Mouse (Mus musculus): ENCODE data around the gene Olfr1158. TPM values are rescaled to one million over a fixed set of nuclear protein-coding genes. Genes with fewer than 3 reads are reported as not detected.

The Olfr1158 gene
- polyA plus RNA-seq (2012; rRNA removed), result not detected in 2 replicates

DNA sequence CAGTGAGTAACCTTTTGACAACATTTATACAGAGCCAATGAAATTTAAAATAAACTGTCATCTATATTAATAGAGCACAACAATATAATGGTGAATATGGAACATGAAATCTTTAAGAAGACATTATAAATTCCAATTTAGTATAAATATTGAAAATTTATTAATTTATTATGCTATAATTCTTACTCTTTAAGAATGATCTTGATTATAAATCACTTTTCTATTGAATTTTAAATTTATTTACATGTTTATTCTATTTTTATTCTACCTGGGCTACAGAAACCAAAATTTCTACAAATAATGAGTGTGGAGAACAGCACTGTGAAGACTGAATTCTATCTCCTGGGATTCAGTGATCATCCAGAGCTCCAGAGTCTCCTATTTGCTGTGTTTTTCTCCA lies at the start of gene Olfr1158:
Gene Olfr1158 (plus strand): TSS at position 301 of the 400 bp plus-strand sequence.

GRCm38 (mm10) chr2:87945037-87945436 lies 44.9 kb upstream of the Olfr1158 start, which contains the start of gene Olfr1155:
Gene Olfr1155, minus strand, starts transcription at chr2:87945137.

GRCm38 (mm10) chr2:87953000-87953399 lies 36.9 kb upstream of the Olfr1158 start, which contains the start of gene Olfr1156:
Gene Olfr1156, minus strand, starts transcription at chr2:87953100.

GRCm38 (mm10) chr2:87968199-87968598 lies 21.7 kb upstream of the Olfr1158 start, which contains the start of gene Olfr1157:
Gene Olfr1157, minus strand, starts transcription at chr2:87968299.

GRCm38 (mm10) chr2:87974563-87974962 lies 15.3 kb upstream of the Olfr1158 start, which contains the start of gene Olfr74:
Gene Olfr74, minus strand, starts transcription at chr2:87974663.

GRCm38 (mm10) chr2:88007515-88008318 lies 17.8 kb downstream of the Olfr1158 start, which contains the start of gene Olfr1160:
Gene Olfr1160, minus strand, starts transcription at chr2:88008268.

DNA sequence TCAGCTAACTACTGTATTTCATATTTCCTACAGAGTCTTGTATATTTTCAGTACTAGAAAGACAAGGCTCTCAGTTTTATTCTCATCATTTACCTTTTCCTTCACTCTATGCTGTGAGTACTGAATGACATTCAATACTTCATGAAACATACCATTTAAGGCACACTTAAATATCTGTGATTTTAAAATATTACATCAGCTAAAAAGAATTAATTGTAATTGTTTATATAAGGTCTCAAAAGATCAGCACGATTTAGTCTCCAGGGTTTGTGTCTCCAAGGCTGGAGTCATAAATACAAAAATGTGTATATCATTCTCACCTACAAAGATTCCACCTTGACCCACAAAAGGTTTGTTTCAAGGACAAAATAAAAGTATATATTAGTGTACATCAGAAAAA lies 32.6 kb downstream of the Olfr1158 start, which contains the start of gene Olfr1161:
Gene Olfr1161 (plus strand): TSS at position 301 of the 400 bp plus-strand sequence.

GRCm38 (mm10) chr2:88037599-88037998 lies 47.7 kb downstream of the Olfr1158 start, which contains the start of gene Olfr73:
Gene Olfr73, minus strand, starts transcription at chr2:88037699.

Other genes with a start within 250 kb of the Olfr1158 start
- not detected in 2 replicates for gene Olfr1140, start 246.4 kb upstream of the Olfr1158 start, polyA plus RNA-seq (2012; rRNA removed)
- gene Olfr1141, start 236.1 kb upstream of the Olfr1158 start, polyA plus RNA-seq (2012; rRNA removed), result not detected in 2 replicates
- not detected in 2 replicates for gene Olfr152, start 210.6 kb upstream of the Olfr1158 start, polyA plus RNA-seq (2012; rRNA removed)
- not detected in 2 replicates for gene Olfr1143, start 189.5 kb upstream of the Olfr1158 start, polyA plus RNA-seq (2012; rRNA removed)
- gene Olfr1145, start 180.3 kb upstream of the Olfr1158 start, polyA plus RNA-seq (2012; rRNA removed), result not detected in 2 replicates
- gene Olfr1148, start 159.6 kb upstream of the Olfr1158 start, polyA plus RNA-seq (2012; rRNA removed), result not detected in 2 replicates
- gene Olfr1150-ps1, start 146.1 kb upstream of the Olfr1158 start, polyA plus RNA-seq (2012; rRNA removed), result not detected in 2 replicates
- not detected in 2 replicates for gene Olfr1151, start 134.3 kb upstream of the Olfr1158 start, polyA plus RNA-seq (2012; rRNA removed)
- not detected in 2 replicates for gene Olfr1152, start 123.6 kb upstream of the Olfr1158 start, polyA plus RNA-seq (2012; rRNA removed)
- gene Olfr1153, start 95.2 kb upstream of the Olfr1158 start, polyA plus RNA-seq (2012; rRNA removed), result not detected in 2 replicates
- not detected in 2 replicates for gene Olfr1154, start 84.9 kb upstream of the Olfr1158 start, polyA plus RNA-seq (2012; rRNA removed)
- gene Olfr1155, start 45.0 kb upstream of the Olfr1158 start, polyA plus RNA-seq (2012; rRNA removed), result not detected in 2 replicates
- gene Olfr1156, start 37.0 kb upstream of the Olfr1158 start, polyA plus RNA-seq (2012; rRNA removed), result not detected in 2 replicates
- not detected in 2 replicates for gene Olfr1157, start 21.8 kb upstream of the Olfr1158 start, polyA plus RNA-seq (2012; rRNA removed)
- gene Olfr74, start 15.4 kb upstream of the Olfr1158 start, polyA plus RNA-seq (2012; rRNA removed), result not detected in 2 replicates
- not detected in 2 replicates for gene Olfr1160, start 18.2 kb downstream of the Olfr1158 start, polyA plus RNA-seq (2012; rRNA removed)
- gene Olfr1161, start 32.7 kb downstream of the Olfr1158 start, polyA plus RNA-seq (2012; rRNA removed), result not detected in 2 replicates
- not detected in 2 replicates for gene Olfr73, start 47.6 kb downstream of the Olfr1158 start, polyA plus RNA-seq (2012; rRNA removed)
- gene Olfr1162, start 61.0 kb downstream of the Olfr1158 start, polyA plus RNA-seq (2012; rRNA removed), result not detected in 2 replicates
- gene Olfr1163, start 81.7 kb downstream of the Olfr1158 start, polyA plus RNA-seq (2012; rRNA removed), result not detected in 2 replicates
- gene Olfr1164, start 103.9 kb downstream of the Olfr1158 start, polyA plus RNA-seq (2012; rRNA removed), result not detected in 2 replicates
- gene Olfr1166, start 138.2 kb downstream of the Olfr1158 start, polyA plus RNA-seq (2012; rRNA removed), result not detected in 2 replicates
- not detected in 2 replicates for gene Olfr1167, start 165.1 kb downstream of the Olfr1158 start, polyA plus RNA-seq (2012; rRNA removed)
- gene Olfr1168, start 191.8 kb downstream of the Olfr1158 start, polyA plus RNA-seq (2012; rRNA removed), result not detected in 2 replicates
- not detected in 2 replicates for gene Olfr1170, start 238.2 kb downstream of the Olfr1158 start, polyA plus RNA-seq (2012; rRNA removed)